Mouse (Mus musculus) stomach, postnatal 0 days (tissue): Measurements from ENCODE around the gene Slx4ip.

Experiments used
- CTCF ChIP-seq: IDR thresholded peaks from 2 replicates; pipeline ENCODE4 v1.5.1; 2016; ENCODE audit warnings: antibody characterized with exemption, low read depth, mild to moderate bottlenecking, moderate library complexity
- EP300 ChIP-seq: optimal IDR thresholded peaks from 2 replicates; pipeline ENCODE3; 2016; ENCODE audit warnings: antibody characterized with exemption

DNA sequence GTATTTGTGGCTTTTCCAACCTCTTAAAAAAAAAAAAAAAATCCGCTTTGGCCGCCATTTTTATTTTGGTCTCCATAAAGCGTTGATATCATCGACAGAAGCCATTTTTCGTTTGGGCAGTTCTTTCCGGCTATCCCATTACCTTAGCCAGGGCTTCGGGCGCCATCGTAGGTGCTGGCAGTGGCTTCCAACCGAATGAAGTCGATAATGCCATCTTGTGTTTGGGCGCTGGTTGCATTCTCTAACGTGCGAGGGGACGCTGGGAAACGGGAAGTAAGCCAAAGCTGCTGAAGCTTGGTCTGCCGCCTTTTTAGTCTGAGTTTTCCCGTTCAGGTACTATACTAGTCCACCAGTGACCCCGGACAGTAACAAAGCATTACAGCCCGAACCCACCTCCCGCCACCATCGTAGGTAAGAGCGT, 943 bp downstream of the Slx4ip start:
- TF ChIP-seq CTCF (peak; percentile 40; the same call in 1 of the 2 replicates), EP300 (no peak)
